Mouse (Mus musculus) neutrophil, adult 5-6 weeks (primary cell): ENCODE data around the gene Hoxa11. TPM values are rescaled to one million over a fixed set of nuclear protein-coding genes. Genes with fewer than 3 reads are reported as not detected.

Experiments used
- ATAC-seq: fragments of 151-379, 151-347 bp; 2 replicates; pipeline ENCODE4 v1.8.0; 2017; ENCODE audit warnings: mild to moderate bottlenecking, moderate TSS enrichment; ENCODE audit not compliant: insufficient number of reproducible peaks, poor library complexity, low FRiP score, severe bottlenecking; ENCODE audit errors: extremely low read depth
- total RNA-seq: library from RNA; stranded (forward); fragments of 200-1000 nt; gene quantifications from 2 replicates; pipeline ENCODE4 v1.2.3, GENCODE M21; 2017

Hoxa11 gene
- total RNA-seq, 1 experiment from 2014 or later = not detected

- no peak for ATAC-seq
These were observed 9.7 kb downstream of the Hoxa11 start for GRCm38 (mm10) chr6:52235866-52236265.

- no peak for ATAC-seq
These were observed 10.3 kb downstream of the Hoxa11 start for GRCm38 (mm10) chr6:52235267-52235666.

GRCm38 (mm10) chr6:52234428-52235140, 11.0 kb downstream of the Hoxa11 start:
- ATAC-seq = no peak

GRCm38 (mm10) chr6:52233546-52234427, 11.8 kb downstream of the Hoxa11 start:
- ATAC-seq = no peak

GRCm38 (mm10) chr6:52232984-52233545, 12.5 kb downstream of the Hoxa11 start:
- no peak for ATAC-seq

GRCm38 (mm10) chr6:52232568-52232965, 13.0 kb downstream of the Hoxa11 start:
- ATAC-seq = no peak

- ATAC-seq = no peak
These were observed 13.6 kb downstream of the Hoxa11 start for GRCm38 (mm10) chr6:52231885-52232567.

- ATAC-seq = no peak
These were observed 15.0 kb downstream of the Hoxa11 start, which contains the start of gene Hoxa9 for GRCm38 (mm10) chr6:52230516-52231165. Gene Hoxa9, minus strand, starts transcription at chr6:52231089.

GRCm38 (mm10) chr6:52229558-52230416, 15.8 kb downstream of the Hoxa11 start:
- ATAC-seq = no peak

- no peak for ATAC-seq
These were observed 16.8 kb downstream of the Hoxa11 start for GRCm38 (mm10) chr6:52228475-52229465.

GRCm38 (mm10) chr6:52227470-52228222, 18.0 kb downstream of the Hoxa11 start:
- ATAC-seq = no peak

- ATAC-seq = no peak
These were observed 18.9 kb downstream of the Hoxa11 start for GRCm38 (mm10) chr6:52226569-52227257.

GRCm38 (mm10) chr6:52225612-52226568, 19.7 kb downstream of the Hoxa11 start:
- ATAC-seq = no peak

GRCm38 (mm10) chr6:52224895-52225611, 20.6 kb downstream of the Hoxa11 start:
- ATAC-seq = no peak
